Mouse (Mus musculus): ENCODE results near the gene Oscar. TPM values are rescaled to one million over a fixed set of nuclear protein-coding genes. Genes with fewer than 3 reads are reported as not detected.
"Not testable (repeated sequence)": the region's sequence is repeated elsewhere in the genome, so short reads cannot be mapped to it uniquely, and the experiment has no call there.

Oscar gene
- polyA plus RNA-seq, 1 experiment from 2014 or later = not detected

DNA sequence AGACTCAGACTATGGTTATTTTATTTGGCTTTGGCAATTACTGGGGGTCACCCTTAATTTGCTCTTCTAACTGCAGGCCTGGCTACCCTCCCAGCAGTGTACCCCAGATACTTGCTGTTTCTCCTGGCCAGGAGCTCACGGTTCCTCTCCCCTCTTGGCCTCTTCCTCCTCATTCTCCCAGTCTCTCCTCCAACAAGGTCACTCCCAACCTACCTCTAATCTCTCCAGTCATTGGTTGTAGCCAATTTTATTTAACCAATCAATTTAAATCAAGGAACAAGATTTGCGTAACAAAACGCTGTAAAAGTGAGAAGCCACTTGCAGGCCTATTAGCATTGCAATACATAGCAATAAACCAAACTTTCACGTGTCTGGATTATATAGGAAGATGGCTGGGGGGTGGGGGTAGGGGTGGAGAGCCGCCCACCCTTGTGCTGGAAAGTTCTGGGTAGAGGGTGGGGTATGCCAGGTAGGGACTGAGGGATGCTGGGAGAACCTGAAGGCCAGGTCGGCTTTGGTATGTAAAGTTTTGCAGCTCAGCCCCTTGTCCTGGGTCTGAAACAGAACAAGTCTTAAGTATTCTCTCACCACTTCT is 36.9 kb downstream of the Oscar start:
- no peak for ATAC-seq (replicated peaks; ENCODE audit: extremely low read depth, insufficient read depth, low FRiP score)
- 63% methylated on average over 6 of the region's 6 CpGs for WGBS
- H3K4me3 ChIP-seq (ENCODE audit: low read length) = no peak overlapping the region

GRCm38 (mm10) chr7:3578196-3578595 is 37.8 kb downstream of the Oscar start:
- Histone ChIP-seq H3K9ac (ENCODE audit: low read length) (no peak overlapping the region), H3K4me3 (ENCODE audit: low read length) (no peak overlapping the region), H3K36me3 (ENCODE audit: control insufficient read depth, insufficient read depth) (no peaks in the 10 kb centered on the region), H3K9me3 (replicated peaks; ENCODE audit: control insufficient read depth, low read length) (no peaks in the 10 kb centered on the region), H3K4me1 (ENCODE audit: control insufficient read depth, insufficient read depth, low read length) (no peaks in the 10 kb centered on the region), H3K4me2 (ENCODE audit: low read depth, low read length) (no peak overlapping the region), H3K27me3 (ENCODE audit: control insufficient read depth, insufficient read depth, low read length) (no peaks in the 10 kb centered on the region), H3K27ac (ENCODE audit: low read length) (no peak overlapping the region)
- WGBS = 71% methylated on average over 2 of the region's 2 CpGs
- no peak for ATAC-seq (replicated peaks; ENCODE audit: extremely low read depth, insufficient read depth, low FRiP score)

More for the DNA sequence above, 36.9 kb downstream of the Oscar start:
- no peaks in the 10 kb centered on the region for H3K27me3 ChIP-seq (ENCODE audit: control insufficient read depth, insufficient read depth, low read length)
- no peaks in the 10 kb centered on the region for H3K36me3 ChIP-seq (ENCODE audit: control insufficient read depth, insufficient read depth)
- H3K4me2 ChIP-seq (ENCODE audit: low read depth, low read length) = no peak overlapping the region
- no peak overlapping the region for H3K9ac ChIP-seq (ENCODE audit: low read length)
- no peaks in the 10 kb centered on the region for H3K9me3 ChIP-seq (replicated peaks; ENCODE audit: control insufficient read depth, low read length)
- H3K4me1 ChIP-seq (ENCODE audit: control insufficient read depth, insufficient read depth, low read length) = no peaks in the 10 kb centered on the region
- no peak overlapping the region for H3K27ac ChIP-seq (ENCODE audit: low read length)

- Histone ChIP-seq H3K9ac (ENCODE audit: low read length) (no peak overlapping the region), H3K27me3 (ENCODE audit: control insufficient read depth, insufficient read depth, low read length) (no peaks in the 10 kb centered on the region), H3K4me2 (ENCODE audit: low read depth, low read length) (no peak overlapping the region), H3K4me1 (ENCODE audit: control insufficient read depth, insufficient read depth, low read length) (no peaks in the 10 kb centered on the region), H3K4me3 (ENCODE audit: low read length) (no peak overlapping the region), H3K36me3 (ENCODE audit: control insufficient read depth, insufficient read depth) (no peaks in the 10 kb centered on the region), H3K27ac (ENCODE audit: low read length) (no peak overlapping the region), H3K9me3 (replicated peaks; ENCODE audit: control insufficient read depth, low read length) (no peaks in the 10 kb centered on the region)
- no peak for ATAC-seq (replicated peaks; ENCODE audit: extremely low read depth, insufficient read depth, low FRiP score)
- WGBS = 68% methylated on average over 5 of the region's 5 CpGs
These were observed 39.4 kb downstream of the Oscar start for GRCm38 (mm10) chr7:3576354-3577124.

GRCm38 (mm10) chr7:3574216-3574615 is 41.7 kb downstream of the Oscar start:
- no peak for ATAC-seq (replicated peaks; ENCODE audit: extremely low read depth, insufficient read depth, low FRiP score)

DNA sequence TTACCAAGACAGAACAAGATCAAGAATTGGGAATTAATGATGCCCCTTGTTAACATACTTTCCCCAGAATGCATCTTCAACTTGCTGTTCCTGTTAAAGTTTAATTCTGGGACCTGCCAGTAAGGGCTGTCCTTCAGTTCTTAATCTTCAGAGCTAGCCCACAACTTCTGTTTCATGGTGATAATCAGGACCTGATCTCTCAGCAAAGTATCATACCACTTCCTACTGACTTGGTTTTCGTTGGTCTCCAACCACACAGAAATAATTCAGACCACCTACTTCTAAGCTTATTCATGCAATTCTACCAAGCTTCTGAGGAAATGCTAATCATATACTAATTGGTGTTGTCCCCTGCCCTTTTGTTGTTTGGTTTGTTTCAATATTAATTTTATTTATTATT is 44.1 kb downstream of the Oscar start:
- no peak overlapping the region for H3K9ac ChIP-seq (ENCODE audit: low read length)
- H3K36me3 ChIP-seq (ENCODE audit: control insufficient read depth, insufficient read depth) = no peaks in the 10 kb centered on the region
- H3K4me1 ChIP-seq (ENCODE audit: control insufficient read depth, insufficient read depth, low read length) = no peaks in the 10 kb centered on the region
- H3K9me3 ChIP-seq (replicated peaks; ENCODE audit: control insufficient read depth, low read length) = no peaks in the 10 kb centered on the region
- ATAC-seq (replicated peaks; ENCODE audit: extremely low read depth, insufficient read depth, low FRiP score) = no peak
- H3K4me2 ChIP-seq (ENCODE audit: low read depth, low read length) = no peak overlapping the region
- H3K4me3 ChIP-seq (ENCODE audit: low read length) = no peak overlapping the region
- H3K27me3 ChIP-seq (ENCODE audit: control insufficient read depth, insufficient read depth, low read length) = no peaks in the 10 kb centered on the region
- H3K27ac ChIP-seq (ENCODE audit: low read length) = no peak overlapping the region
- 60% methylated on average over 1 of the region's 1 CpGs for WGBS

More at GRCm38 (mm10) chr7:3574216-3574615, 41.7 kb downstream of the Oscar start:
- Histone ChIP-seq H3K4me1 (ENCODE audit: control insufficient read depth, insufficient read depth, low read length) (no peaks in the 10 kb centered on the region), H3K36me3 (ENCODE audit: control insufficient read depth, insufficient read depth) (no peaks in the 10 kb centered on the region), H3K9me3 (replicated peaks; ENCODE audit: control insufficient read depth, low read length) (no peaks in the 10 kb centered on the region), H3K4me3 (ENCODE audit: low read length) (no peak overlapping the region), H3K9ac (ENCODE audit: low read length) (no peak overlapping the region), H3K27me3 (ENCODE audit: control insufficient read depth, insufficient read depth, low read length) (no peaks in the 10 kb centered on the region), H3K27ac (ENCODE audit: low read length) (no peak overlapping the region), H3K4me2 (ENCODE audit: low read depth, low read length) (no peak overlapping the region)
- 43% methylated on average over 5 of the region's 5 CpGs for WGBS

GRCm38 (mm10) chr7:3570580-3570979 is 45.4 kb downstream of the Oscar start:
- ATAC-seq (replicated peaks; ENCODE audit: extremely low read depth, insufficient read depth, low FRiP score); H3K4me3 ChIP-seq (ENCODE audit: low read length); H3K27ac ChIP-seq (ENCODE audit: low read length); H3K4me1 ChIP-seq (ENCODE audit: control insufficient read depth, insufficient read depth, low read length); H3K9ac ChIP-seq (ENCODE audit: low read length); H3K9me3 ChIP-seq (replicated peaks; ENCODE audit: control insufficient read depth, low read length); H3K27me3 ChIP-seq (ENCODE audit: control insufficient read depth, insufficient read depth, low read length); H3K36me3 ChIP-seq (ENCODE audit: control insufficient read depth, insufficient read depth); H3K4me2 ChIP-seq (ENCODE audit: low read depth, low read length): not testable (repeated sequence)
- 81% methylated on average over 3 of the region's 3 CpGs for WGBS

- WGBS = 59% methylated on average over 6 of the region's 6 CpGs
- no peak for ATAC-seq (replicated peaks; ENCODE audit: extremely low read depth, insufficient read depth, low FRiP score)
These were observed 46.2 kb downstream of the Oscar start for GRCm38 (mm10) chr7:3569725-3570124.

DNA sequence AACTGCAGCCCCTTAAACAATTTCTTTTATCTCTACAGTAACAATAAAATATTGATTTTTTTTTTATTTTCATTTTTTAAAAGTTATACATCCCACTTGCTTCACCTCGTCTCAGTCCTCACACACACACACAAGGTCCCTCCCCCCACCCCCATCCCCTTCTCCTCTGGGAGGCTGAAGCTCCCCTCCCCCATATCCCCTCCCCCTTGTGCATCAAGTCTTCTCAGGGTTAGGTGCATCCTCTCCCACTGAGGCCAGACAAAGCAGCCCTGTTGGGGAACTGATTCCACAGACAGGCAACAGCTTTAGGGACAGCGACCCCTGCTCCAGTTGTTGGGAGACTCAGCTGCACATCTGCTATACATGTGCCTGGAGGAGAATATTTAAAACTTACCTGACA is 48.6 kb downstream of the Oscar start:
- no peak overlapping the region for H3K4me2 ChIP-seq (ENCODE audit: low read depth, low read length)
- no peak overlapping the region for H3K9ac ChIP-seq (ENCODE audit: low read length)
- no peaks in the 10 kb centered on the region for H3K4me1 ChIP-seq (ENCODE audit: control insufficient read depth, insufficient read depth, low read length)
- H3K27me3 ChIP-seq (ENCODE audit: control insufficient read depth, insufficient read depth, low read length) = no peaks in the 10 kb centered on the region
- ATAC-seq (replicated peaks; ENCODE audit: extremely low read depth, insufficient read depth, low FRiP score) = no peak
- no peak overlapping the region for H3K4me3 ChIP-seq (ENCODE audit: low read length)
- 26% methylated on average over 2 of the region's 2 CpGs for WGBS
- no peak overlapping the region for H3K27ac ChIP-seq (ENCODE audit: low read length)
- H3K36me3 ChIP-seq (ENCODE audit: control insufficient read depth, insufficient read depth) = no peaks in the 10 kb centered on the region
- H3K9me3 ChIP-seq (replicated peaks; ENCODE audit: control insufficient read depth, low read length) = no peaks in the 10 kb centered on the region

More at GRCm38 (mm10) chr7:3569725-3570124, 46.2 kb downstream of the Oscar start:
- H3K27ac ChIP-seq (ENCODE audit: low read length) = no peak overlapping the region
- H3K9me3 ChIP-seq (replicated peaks; ENCODE audit: control insufficient read depth, low read length) = no peaks in the 10 kb centered on the region
- H3K4me1 ChIP-seq (ENCODE audit: control insufficient read depth, insufficient read depth, low read length) = no peaks in the 10 kb centered on the region
- H3K27me3 ChIP-seq (ENCODE audit: control insufficient read depth, insufficient read depth, low read length) = no peaks in the 10 kb centered on the region
- no peak overlapping the region for H3K4me2 ChIP-seq (ENCODE audit: low read depth, low read length)
- no peaks in the 10 kb centered on the region for H3K36me3 ChIP-seq (ENCODE audit: control insufficient read depth, insufficient read depth)
- H3K9ac ChIP-seq (ENCODE audit: low read length) = no peak overlapping the region
- no peak overlapping the region for H3K4me3 ChIP-seq (ENCODE audit: low read length)
